Mouse (Mus musculus) bone marrow, adult 2 months (tissue): Measurements from ENCODE around the gene Sdr39u1.

ENCODE experiments used
- CTCF ChIP-seq: fragments of 200-500 bp; IDR thresholded peaks from 2 replicates; pipeline ENCODE4 v1.5.1; 2011; ENCODE audit warnings: low read length, control low read depth; ENCODE audit not compliant: control insufficient read depth, insufficient read depth
- POLR2A ChIP-seq: fragments of 200-500 bp; IDR thresholded peaks from 2 replicates; pipeline ENCODE4 v1.6.1; 2011; ENCODE audit warnings: low read depth, mild to moderate bottlenecking, control low read depth, low read length, borderline replicate concordance; ENCODE audit not compliant: control insufficient read depth

- TF ChIP-seq CTCF, result no peak
- TF ChIP-seq POLR2A, result no peak
Measured at GRCm38 (mm10) chr14:55880982-55881381, 19.1 kb downstream of the Sdr39u1 start.
